Mouse (Mus musculus) hindbrain, embryonic 13.5 days (tissue): Measurements from ENCODE around the gene Rasa4. TPM values are rescaled to one million over a fixed set of nuclear protein-coding genes. Genes with fewer than 3 reads are reported as not detected.
"Not testable (repeated sequence)": the region's sequence is repeated elsewhere in the genome, so short reads cannot be mapped to it uniquely, and the experiment has no call there.

Experiments used
- ATAC-seq: fragments of 200-750 bp; cut with Nextera tagmentation; 2 replicates; pipeline ENCODE4 v1.8.0; 2017; ENCODE audit warnings: moderate TSS enrichment; ENCODE audit not compliant: low FRiP score
- H3K27ac ChIP-seq: fragments of 300-500 bp; sonication (generic); 2 replicates; pipeline ENCODE4 v1.5.1; 2015; ENCODE audit warnings: inconsistent platforms, mild to moderate bottlenecking, moderate library complexity
- H3K27me3 ChIP-seq: fragments of 300-500 bp; sonication (generic); 2 replicates; pipeline ENCODE4 v1.6.1; 2015; ENCODE audit warnings: mild to moderate bottlenecking, inconsistent platforms
- H3K36me3 ChIP-seq: fragments of 300-500 bp; sonication (generic); 2 replicates; pipeline ENCODE4 v1.6.1; 2015; ENCODE audit warnings: mild to moderate bottlenecking, inconsistent platforms
- H3K4me1 ChIP-seq: fragments of 300-500 bp; sonication (generic); replicated peaks from 2 replicates; pipeline ENCODE4 v1.6.1; 2015; ENCODE audit warnings: inconsistent platforms
- H3K4me2 ChIP-seq: fragments of 300-500 bp; sonication (generic); 2 replicates; pipeline ENCODE4 v1.6.1; 2015; ENCODE audit warnings: inconsistent platforms, mild to moderate bottlenecking, moderate library complexity
- H3K4me3 ChIP-seq: fragments of 300-500 bp; sonication (generic); 2 replicates; pipeline ENCODE4 v1.5.1; 2015; ENCODE audit warnings: mild to moderate bottlenecking, inconsistent platforms
- H3K9ac ChIP-seq: fragments of 300-500 bp; sonication (generic); 2 replicates; pipeline ENCODE4 v1.6.1; 2015; ENCODE audit warnings: mild to moderate bottlenecking, inconsistent platforms
- H3K9me3 ChIP-seq: fragments of 300-500 bp; sonication (generic); 2 replicates; pipeline ENCODE4 v1.6.1; 2016; ENCODE audit warnings: inconsistent platforms
- WGBS: fragments of 180-500 bp; shearing (Covaris S2); methylation state at CpG from one replicate; pipeline ENCODE4 v1.1.7; 2015; 5-methylcytosine and 5-hydroxymethylcytosine counted together
- microRNA-seq: library from miRNA; unstranded; fragments of <30 nt; microRNA quantifications from one replicate; pipeline ENCODE4, GENCODE M21; 2016
- polyA plus RNA-seq: library from polyadenylated mRNA; unstranded; fragments of >200 nt; fragmentation: Nextera tagmentation; extraction: Ambion mirVana; gene quantifications from 2 replicates; pipeline ENCODE4 v1.2.1, GENCODE M21; 2015

Gene Rasa4
- polyA plus RNA-seq, 1 experiment from 2014 or later, result 17.3 TPM

DNA sequence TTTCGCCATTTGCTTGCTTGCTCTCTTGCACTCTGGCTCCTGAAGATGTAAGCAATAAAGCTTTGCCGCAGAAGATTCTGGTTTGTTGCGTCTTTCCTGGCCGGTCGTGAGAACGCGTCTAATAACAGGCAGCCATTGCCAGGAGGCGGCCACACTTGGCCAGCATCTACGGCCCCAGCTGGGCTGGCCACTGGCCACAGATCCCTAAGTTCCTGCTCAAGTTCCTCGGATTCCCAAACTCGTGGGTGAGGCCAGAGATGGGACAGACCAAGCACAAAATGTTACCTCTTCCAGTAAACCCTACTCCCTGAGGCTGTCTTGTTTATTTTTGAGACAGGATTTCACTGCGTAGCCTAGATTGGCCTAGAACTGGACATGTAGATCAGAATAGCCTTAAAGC lies 76.4 kb downstream of the Rasa4 start:
- H3K4me3 ChIP-seq, H3K4me2 ChIP-seq, H3K9ac ChIP-seq, H3K27me3 ChIP-seq, H3K27ac ChIP-seq, H3K9me3 ChIP-seq, ATAC-seq: not testable (repeated sequence)
- Histone ChIP-seq H3K4me1 (peaks cover 15% of the 10 kb centered on the region), H3K36me3 (peaks cover 12% of the 10 kb centered on the region)
- 90% methylated on average over 11 of the region's 12 CpGs for WGBS

Small RNA genes within 50 kb of the gene (microRNA-seq; reads per million reads assigned to microRNA genes)
- gene Mir7035, result not detected

Other genes starting within 250 kb of the Rasa4 start
- 8.9 and 10.3 TPM in 2 replicates for gene Hspb1, start 196.0 kb upstream of the Rasa4 start, polyA plus RNA-seq
- 646 and 674 TPM in 2 replicates for gene Ywhag, start 149.3 kb upstream of the Rasa4 start, polyA plus RNA-seq
- gene Ssc4d, start 109.4 kb upstream of the Rasa4 start, polyA plus RNA-seq, result 0.61 and 1.4 TPM in 2 replicates
- gene Zp3, start 103.8 kb upstream of the Rasa4 start, polyA plus RNA-seq, result 0.17 TPM in 1 of 2 replicates, not detected in the other
- gene Dtx2, start 89.1 kb upstream of the Rasa4 start, polyA plus RNA-seq, result 25.6 and 28.3 TPM in 2 replicates
- gene Upk3b, start 45.4 kb upstream of the Rasa4 start, polyA plus RNA-seq, result 0.04 and 0.09 TPM in 2 replicates
- gene Upk3bl, start 29.4 kb upstream of the Rasa4 start, polyA plus RNA-seq, result not detected in 2 replicates
- 231 and 236 TPM in 2 replicates for gene Polr2j, start 32.7 kb downstream of the Rasa4 start, polyA plus RNA-seq
- 27.7 and 28.2 TPM in 2 replicates for gene Lrwd1, start 52.2 kb downstream of the Rasa4 start, polyA plus RNA-seq
- 24.6 and 26.9 TPM in 2 replicates for gene Alkbh4, start 52.2 kb downstream of the Rasa4 start, polyA plus RNA-seq
- gene Orai2, start 86.8 kb downstream of the Rasa4 start, polyA plus RNA-seq, result 33.5 and 34.0 TPM in 2 replicates
- gene Prkrip1, start 115.0 kb downstream of the Rasa4 start, polyA plus RNA-seq, result 66.5 and 67.9 TPM in 2 replicates
- gene Sh2b2, start 162.6 kb downstream of the Rasa4 start, polyA plus RNA-seq, result 22.2 and 25.5 TPM in 2 replicates